Mouse (Mus musculus) small intestine, adult 2 months (tissue): ENCODE data around the gene Efhd1.

Source experiments
- CTCF ChIP-seq: fragments of 200-500 bp; IDR thresholded peaks from 2 replicates; pipeline ENCODE4 v1.5.1; 2012; ENCODE audit warnings: low read depth, mild to moderate bottlenecking, control low read depth, inconsistent platforms, low read length, moderate library complexity, mixed read lengths; ENCODE audit not compliant: insufficient replicate concordance, insufficient read length; ENCODE audit errors: extremely low read depth
- POLR2A ChIP-seq: fragments of 200-500 bp; IDR thresholded peaks from 2 replicates; pipeline ENCODE4 v1.6.1; 2012; ENCODE audit warnings: low read depth, mild to moderate bottlenecking, control low read depth, inconsistent platforms, low read length, moderate library complexity

- TF ChIP-seq CTCF (no peak), POLR2A (no peak)
Observed at GRCm38 (mm10) chr1:87321071-87321470, 56.9 kb downstream of the Efhd1 start.
